8 mouse cellular contexts compared by ENCODE assay signal in the genomic region with DNA sequence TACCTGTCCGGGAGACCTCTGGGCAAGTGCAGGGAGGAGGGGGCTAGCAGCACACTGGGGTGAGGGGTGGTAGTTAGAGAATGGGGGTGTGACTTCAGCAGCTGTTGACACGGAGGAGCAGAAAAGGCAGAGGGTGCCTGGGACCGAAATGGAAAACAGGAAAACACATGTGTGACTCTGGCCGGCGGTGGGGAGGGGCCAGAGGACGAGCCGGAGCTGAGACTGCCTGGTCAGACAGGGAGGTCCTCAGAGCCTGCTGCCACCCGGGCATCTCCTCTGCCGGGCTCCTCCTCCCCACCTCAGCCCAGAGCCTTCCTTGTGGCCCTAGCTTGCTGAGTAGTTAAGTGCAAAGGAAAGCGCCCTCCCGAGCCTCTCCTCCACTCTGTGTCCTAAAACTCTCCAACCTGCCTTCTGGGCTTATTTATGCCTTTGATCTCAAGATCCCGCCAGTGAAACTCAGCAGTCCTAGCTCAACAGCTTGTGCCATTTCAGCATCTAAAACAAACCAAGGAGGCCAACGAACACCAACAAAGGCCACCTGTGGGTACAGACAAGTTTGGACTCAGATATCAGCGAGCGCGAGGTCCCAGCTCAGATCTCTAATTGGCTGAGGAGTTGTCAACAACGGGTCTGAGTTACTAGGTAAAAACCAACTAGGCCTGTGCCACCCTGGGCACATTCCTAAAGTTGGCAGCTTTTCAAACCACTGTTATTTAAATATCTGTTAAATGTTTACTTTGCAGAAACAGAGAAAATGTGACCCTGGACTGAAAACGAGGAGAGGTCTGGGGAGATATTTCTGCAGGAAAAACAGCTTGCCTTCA. TPM values are rescaled to one million over a fixed set of nuclear protein-coding genes. Genes with fewer than 3 reads are reported as not detected.
DNase-seq lines count a peak whose midpoint lies in the region; ATAC-seq and TF ChIP-seq lines count a peak whose summit lies in the region.

No protein-coding gene starts in this region.

- H3K4me2 ChIP-seq in embryonic facial prominence, embryonic 14.5 days (ENCODE audit: low read depth, low read length): peak overlapping the region; percentile 53
- peak overlapping the region; percentile 53 for H3K4me2 ChIP-seq in intestine, embryonic 15.5 days (replicated peaks)
- H3K4me2 ChIP-seq in liver, embryonic 14.5 days (ENCODE audit: low read depth): peak overlapping the region; percentile 44

- peak; percentile 58 for ATAC-seq in embryonic facial prominence, embryonic 14.5 days (ENCODE audit: low read depth)
- ATAC-seq in intestine, embryonic 15.5 days: no peak
- no peak for ATAC-seq in liver, embryonic 14.5 days (ENCODE audit: insufficient read depth)

- H3K79me2 ChIP-seq in heart, adult 2 months (replicated peaks; ENCODE audit: control insufficient read depth, insufficient read depth, low read length): no peaks in the 10 kb centered on the region

- H3K9ac ChIP-seq in heart, adult 2 months (ENCODE audit: low read depth, low read length): peak overlapping the region; percentile 35
- H3K9ac ChIP-seq in embryonic facial prominence, embryonic 14.5 days (ENCODE audit: low read depth, low read length): peak overlapping the region; percentile 45
- H3K9ac ChIP-seq in intestine, embryonic 15.5 days: peak overlapping the region; percentile 34
- H3K9ac ChIP-seq in liver, embryonic 14.5 days (replicated peaks): no peak overlapping the region

- 36% methylated on average over 18 of the region's 18 CpGs for whole genome bisulfite sequencing in heart, adult 2 months
- WGBS in embryonic facial prominence, embryonic 14.5 days: 6% methylated on average over 18 of the region's 18 CpGs
- WGBS in intestine, embryonic 15.5 days: 16% methylated on average over 18 of the region's 18 CpGs
- 22% methylated on average over 18 of the region's 18 CpGs for WGBS in liver, embryonic 14.5 days (ENCODE audit: insufficient replicate concordance)
- 19% methylated on average over 18 of the region's 18 CpGs for WGBS in cerebellum, adult 2 months

- H3K9me3 ChIP-seq in embryonic facial prominence, embryonic 14.5 days (ENCODE audit: control insufficient read depth, low read length): no peaks in the 10 kb centered on the region
- H3K9me3 ChIP-seq in intestine, embryonic 15.5 days: no peaks in the 10 kb centered on the region; the same call in 1 of the 2 replicates
- no peaks in the 10 kb centered on the region for H3K9me3 ChIP-seq in liver, embryonic 14.5 days (ENCODE audit: control insufficient read depth, low read length)

- H3K27me3 ChIP-seq in heart, adult 2 months (ENCODE audit: control insufficient read depth, insufficient read depth, low read length): no peaks in the 10 kb centered on the region
- peaks cover 16% of the 10 kb centered on the region for H3K27me3 ChIP-seq in embryonic facial prominence, embryonic 14.5 days (replicated peaks; ENCODE audit: control insufficient read depth, insufficient read depth, low read length)
- H3K27me3 ChIP-seq in intestine, embryonic 15.5 days (replicated peaks): no peaks in the 10 kb centered on the region
- no peaks in the 10 kb centered on the region for H3K27me3 ChIP-seq in liver, embryonic 14.5 days (ENCODE audit: control insufficient read depth, insufficient read depth, low read length)
- H3K27me3 ChIP-seq in cerebellum, adult 2 months (ENCODE audit: control insufficient read depth, insufficient read depth, low read length): no peaks in the 10 kb centered on the region; the same call in 1 of the 2 replicates

- TF ChIP-seq CTCF in heart, adult 2 months (IDR thresholded peaks at IDR 0.05): no peak
- TF ChIP-seq CTCF in liver, embryonic 14.5 days (IDR thresholded peaks at IDR 0.05; ENCODE audit: low read depth): no peak
- TF ChIP-seq CTCF in cerebellum, adult 2 months (IDR thresholded peaks at IDR 0.05; ENCODE audit: borderline replicate concordance, insufficient read depth, low read depth, low read length): no peak

- TF ChIP-seq EP300 in heart, adult 2 months (IDR thresholded peaks at IDR 0.05; ENCODE audit: insufficient read depth, low read depth, low read length): no peak
- no peak for TF ChIP-seq EP300 in liver, embryonic 14.5 days (IDR thresholded peaks at IDR 0.05; ENCODE audit: low read depth)

- peaks cover 3% of the 10 kb centered on the region; the same call in 1 of the 2 replicates for H3K4me1 ChIP-seq in heart, adult 2 months (ENCODE audit: control insufficient read depth, insufficient read depth, low read length)
- H3K4me1 ChIP-seq in embryonic facial prominence, embryonic 14.5 days (ENCODE audit: control insufficient read depth, insufficient read depth, low read length): peaks cover 18% of the 10 kb centered on the region
- H3K4me1 ChIP-seq in intestine, embryonic 15.5 days (replicated peaks): peaks cover 28% of the 10 kb centered on the region
- H3K4me1 ChIP-seq in liver, embryonic 14.5 days (replicated peaks; ENCODE audit: control insufficient read depth in 2 of 2, insufficient read depth in 2 of 2, low read length in 1 of 2): peaks cover 0 to 25% of the 10 kb centered on the region in 2 experiments
- H3K4me1 ChIP-seq in cerebellum, adult 2 months (ENCODE audit: control insufficient read depth, insufficient read depth, low read length): no peaks in the 10 kb centered on the region

- H3K36me3 ChIP-seq in heart, adult 2 months (ENCODE audit: control insufficient read depth, insufficient read depth, low read length): no peaks in the 10 kb centered on the region
- no peaks in the 10 kb centered on the region for H3K36me3 ChIP-seq in embryonic facial prominence, embryonic 14.5 days (ENCODE audit: control insufficient read depth, insufficient read depth, low read length)
- H3K36me3 ChIP-seq in intestine, embryonic 15.5 days: no peaks in the 10 kb centered on the region
- H3K36me3 ChIP-seq in liver, embryonic 14.5 days (replicated peaks; ENCODE audit: control insufficient read depth, insufficient read depth, low read depth): no peaks in the 10 kb centered on the region

- peak overlapping the region; percentile 37 for H3K4me3 ChIP-seq in heart, adult 2 months
- H3K4me3 ChIP-seq in embryonic facial prominence, embryonic 14.5 days (ENCODE audit: low read depth, low read length): peak overlapping the region; percentile 20
- peak overlapping the region; percentile 9; the same call in 1 of the 2 replicates for H3K4me3 ChIP-seq in intestine, embryonic 15.5 days (replicated peaks)
- no peak overlapping the region for H3K4me3 ChIP-seq in liver, embryonic 14.5 days (ENCODE audit: insufficient read depth in 1 of 2, low read depth in 2 of 2, low read length in 2 of 2)
- no peak overlapping the region for H3K4me3 ChIP-seq in cerebellum, adult 2 months (replicated peaks; ENCODE audit: insufficient read depth, low read depth, low read length)

- no peak for TF ChIP-seq POLR2A in heart, adult 2 months (IDR thresholded peaks at IDR 0.05; ENCODE audit: insufficient read depth, low read depth, low read length)
- TF ChIP-seq POLR2A in cerebellum, adult 2 months (IDR thresholded peaks at IDR 0.05; ENCODE audit: borderline replicate concordance, insufficient read depth, low read length): no peak

- intact Hi-C loops in heart, adult 2 months (cut with DNase I): loop anchor here (2.0 to 5.0 kb wide), 2 partner anchors 52 to 185 kb away; partner anchors contain the start of gene Oxa1l

- peak; percentile 48 to 53 for DNase-seq in heart, adult 2 months
- no peak for DNase-seq in heart, adult 9 months (ENCODE audit: low spot score in 2 of 2)
- peak; percentile 74 for DNase-seq in embryonic facial prominence, embryonic 14.5 days (ENCODE audit: low spot score)
- no peak for DNase-seq in liver, embryonic 14.5 days (ENCODE audit: low read depth in 3 of 3, low spot score in 3 of 3)
- peak; percentile 27 for DNase-seq in ovary, postnatal 14 days (ENCODE audit: low spot score)
- DNase-seq in frontal cortex, postnatal 36 days (ENCODE audit: low spot score in 2 of 2): no peak
- DNase-seq in cerebellum, adult 2 months: no peak

- peak overlapping the region; percentile 39 for H3K27ac ChIP-seq in heart, adult 2 months
- peak overlapping the region; percentile 57; the same call in 1 of the 2 replicates for H3K27ac ChIP-seq in embryonic facial prominence, embryonic 14.5 days (replicated peaks; ENCODE audit: low read depth, low read length)
- peak overlapping the region; percentile 68 for H3K27ac ChIP-seq in intestine, embryonic 15.5 days
- no peak overlapping the region for H3K27ac ChIP-seq in liver, embryonic 14.5 days
- no peak overlapping the region for H3K27ac ChIP-seq in cerebellum, adult 2 months (ENCODE audit: insufficient read depth, low read length)

RNA-seq across cellular contexts. Expression of gene Slc7a7, which starts 3.5 kb away (rescaled TPM):
- total RNA-seq in heart, adult 2 months (2021): 1 to 10 TPM; 4.6 to 5.1 TPM
- 22.0 and 27.0 TPM in 2 replicates for polyA plus RNA-seq in heart, adult 2 months (2012; rRNA removed)
- polyA plus RNA-seq in embryonic facial prominence, embryonic 14.5 days (2014; fragmentation: Nextera tagmentation; extraction: Ambion mirVana): 6.3 and 7.7 TPM in 2 replicates
- 51.0 and 56.3 TPM in 2 replicates for polyA plus RNA-seq in intestine, embryonic 15.5 days (2015; fragmentation: Nextera tagmentation; extraction: Ambion mirVana)
- 7.8 and 8.7 TPM in 2 replicates for polyA plus RNA-seq in liver, embryonic 14.5 days (2012; rRNA removed)
- polyA plus RNA-seq in liver, embryonic 14.5 days (2014; fragmentation: Nextera tagmentation; extraction: Ambion mirVana): 4.9 and 6.2 TPM in 2 replicates
- 1.4 and 1.5 TPM in 2 replicates for polyA plus RNA-seq in cerebellum, adult 2 months (2012; rRNA removed)

RNA-seq across cellular contexts. Expression of gene Mrpl52, which starts 12.6 kb away (rescaled TPM):
- 100 to 1,000 TPM; 115 to 129 TPM for total RNA-seq in heart, adult 2 months (2021)
- polyA plus RNA-seq in heart, adult 2 months (2012; rRNA removed): 76.7 and 168 TPM in 2 replicates
- polyA plus RNA-seq in embryonic facial prominence, embryonic 14.5 days (2014; fragmentation: Nextera tagmentation; extraction: Ambion mirVana): 226 and 241 TPM in 2 replicates
- 270 and 308 TPM in 2 replicates for polyA plus RNA-seq in intestine, embryonic 15.5 days (2015; fragmentation: Nextera tagmentation; extraction: Ambion mirVana)
- polyA plus RNA-seq in liver, embryonic 14.5 days (2012; rRNA removed): 107 and 177 TPM in 2 replicates
- polyA plus RNA-seq in liver, embryonic 14.5 days (2014; fragmentation: Nextera tagmentation; extraction: Ambion mirVana): 218 and 228 TPM in 2 replicates
- 130 and 136 TPM in 2 replicates for polyA plus RNA-seq in cerebellum, adult 2 months (2012; rRNA removed)

RNA-seq across cellular contexts. Expression of gene Mmp14, which starts 17.3 kb away (rescaled TPM):
- total RNA-seq in heart, adult 2 months (2021): 10 to 100 TPM; 11.2 to 16.5 TPM
- polyA plus RNA-seq in heart, adult 2 months (2012; rRNA removed): 23.5 and 26.5 TPM in 2 replicates
- 235 and 254 TPM in 2 replicates for polyA plus RNA-seq in embryonic facial prominence, embryonic 14.5 days (2014; fragmentation: Nextera tagmentation; extraction: Ambion mirVana)
- polyA plus RNA-seq in intestine, embryonic 15.5 days (2015; fragmentation: Nextera tagmentation; extraction: Ambion mirVana): 110 and 112 TPM in 2 replicates
- polyA plus RNA-seq in liver, embryonic 14.5 days (2012; rRNA removed): 17.7 and 19.0 TPM in 2 replicates
- 14.4 and 15.5 TPM in 2 replicates for polyA plus RNA-seq in liver, embryonic 14.5 days (2014; fragmentation: Nextera tagmentation; extraction: Ambion mirVana)
- 14.9 and 15.9 TPM in 2 replicates for polyA plus RNA-seq in cerebellum, adult 2 months (2012; rRNA removed)

RNA-seq across cellular contexts. Expression of gene Lrp10, which starts 49.8 kb away (rescaled TPM):
- 10 to 100 TPM; 47.6 to 60.6 TPM for total RNA-seq in heart, adult 2 months (2021)
- polyA plus RNA-seq in heart, adult 2 months (2012; rRNA removed): 61.3 and 72.4 TPM in 2 replicates
- polyA plus RNA-seq in embryonic facial prominence, embryonic 14.5 days (2014; fragmentation: Nextera tagmentation; extraction: Ambion mirVana): 41.0 and 43.4 TPM in 2 replicates
- polyA plus RNA-seq in intestine, embryonic 15.5 days (2015; fragmentation: Nextera tagmentation; extraction: Ambion mirVana): 57.2 and 60.6 TPM in 2 replicates
- 12.8 and 12.9 TPM in 2 replicates for polyA plus RNA-seq in liver, embryonic 14.5 days (2012; rRNA removed)
- 11.1 and 17.2 TPM in 2 replicates for polyA plus RNA-seq in liver, embryonic 14.5 days (2014; fragmentation: Nextera tagmentation; extraction: Ambion mirVana)
- 48.1 and 48.6 TPM in 2 replicates for polyA plus RNA-seq in cerebellum, adult 2 months (2012; rRNA removed)

RNA-seq across cellular contexts. Expression of gene Oxa1l, which starts 53.5 kb away (rescaled TPM):
- total RNA-seq in heart, adult 2 months (2021): 10 to 100 TPM; 78.5 to 88.0 TPM
- 190 and 205 TPM in 2 replicates for polyA plus RNA-seq in heart, adult 2 months (2012; rRNA removed)
- 47.0 and 48.6 TPM in 2 replicates for polyA plus RNA-seq in embryonic facial prominence, embryonic 14.5 days (2014; fragmentation: Nextera tagmentation; extraction: Ambion mirVana)
- polyA plus RNA-seq in intestine, embryonic 15.5 days (2015; fragmentation: Nextera tagmentation; extraction: Ambion mirVana): 41.7 and 48.8 TPM in 2 replicates
- polyA plus RNA-seq in liver, embryonic 14.5 days (2012; rRNA removed): 27.9 and 29.8 TPM in 2 replicates
- polyA plus RNA-seq in liver, embryonic 14.5 days (2014; fragmentation: Nextera tagmentation; extraction: Ambion mirVana): 17.4 and 20.1 TPM in 2 replicates
- 87.4 and 95.2 TPM in 2 replicates for polyA plus RNA-seq in cerebellum, adult 2 months (2012; rRNA removed)

Comparison
In these comparisons a context has a peak if more than half of its experiments do, and no peak if none do; other contexts are left out.
1. DNase-seq: peak in heart, adult 2 months (2 of 2), embryonic facial prominence, embryonic 14.5 days (single experiment) and ovary, postnatal 14 days (single experiment); none in heart, adult 9 months (0 of 2), liver, embryonic 14.5 days (0 of 3), frontal cortex, postnatal 36 days (0 of 2) and cerebellum, adult 2 months (0 of 2).
2. H3K27ac ChIP-seq: peak in heart, adult 2 months (single experiment), embryonic facial prominence, embryonic 14.5 days (single experiment) and intestine, embryonic 15.5 days (single experiment); none in liver, embryonic 14.5 days (single experiment) and cerebellum, adult 2 months (single experiment).
3. H3K4me3 ChIP-seq: peak in heart, adult 2 months (single experiment), embryonic facial prominence, embryonic 14.5 days (single experiment) and intestine, embryonic 15.5 days (single experiment); none in liver, embryonic 14.5 days (0 of 2) and cerebellum, adult 2 months (single experiment).
4. Peak in every context shown above with its lines, with median percentiles within 50 percentile points of each other: H3K4me2 ChIP-seq.